Mouse (Mus musculus): ENCODE results near the gene Rnf19b.

DNA sequence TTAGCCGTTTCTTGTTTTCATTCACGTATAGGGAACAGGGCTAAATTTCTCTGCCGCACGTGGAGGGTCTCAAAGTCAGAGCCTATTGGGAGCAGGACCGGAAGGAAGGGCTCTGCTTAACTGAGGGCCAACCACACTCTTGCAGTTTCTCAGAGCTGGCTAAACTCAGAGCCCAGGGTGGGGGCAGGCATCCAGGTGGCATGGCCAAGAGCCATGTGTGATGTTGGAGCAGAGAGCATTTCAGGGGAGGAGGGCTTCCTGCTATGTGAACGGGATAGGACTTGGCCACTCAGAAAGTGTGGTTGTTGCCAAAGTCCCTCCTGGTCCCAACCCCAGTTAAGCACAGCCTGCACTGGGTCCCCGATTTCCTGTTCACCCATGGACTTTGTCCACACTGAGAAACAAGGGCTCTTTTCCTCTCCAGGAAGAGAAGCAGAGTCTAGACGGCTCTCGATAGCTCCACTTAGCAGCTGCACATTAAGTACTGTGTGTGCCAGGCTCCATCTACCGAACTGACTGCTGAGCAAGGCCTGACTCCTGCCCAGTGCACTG is 49.4 kb downstream of the Rnf19b start:
- TF ChIP-seq MAFK (IDR thresholded peaks at IDR 0.05; ENCODE audit: insufficient read depth, low read depth, low read length) (no peak), ZC3H11A (IDR thresholded peaks at IDR 0.05; ENCODE audit: borderline replicate concordance, low read depth, low read length) (no peak), ZNF384 (IDR thresholded peaks at IDR 0.05; ENCODE audit: low read depth, low read length) (no peak), HCFC1 (IDR thresholded peaks at IDR 0.05; ENCODE audit: borderline replicate concordance, insufficient read depth, low read length) (no peak), CHD2 (IDR thresholded peaks at IDR 0.05; ENCODE audit: low read depth, low read length) (no peak)

Measured in ES-E14 (cell line).